Mouse (Mus musculus) adrenal gland, adult 8-10 months (tissue): ENCODE results near the gene Lysmd1. TPM values are rescaled to one million over a fixed set of nuclear protein-coding genes. Genes with fewer than 3 reads are reported as not detected.

Experiments used
- DNase-seq: peaks from one replicate; pipeline ENCODE4 v3.0.0; 2022
- total RNA-seq, 4 experiments: library from RNA; stranded (reverse); gene quantifications; 2 replicates each; pipeline ENCODE4 v1.2.4; 2022

The Lysmd1 gene
- total RNA-seq, 4 experiments from 2014 or later = 8.4 to 11.4 (median 10.4) TPM

DNA sequence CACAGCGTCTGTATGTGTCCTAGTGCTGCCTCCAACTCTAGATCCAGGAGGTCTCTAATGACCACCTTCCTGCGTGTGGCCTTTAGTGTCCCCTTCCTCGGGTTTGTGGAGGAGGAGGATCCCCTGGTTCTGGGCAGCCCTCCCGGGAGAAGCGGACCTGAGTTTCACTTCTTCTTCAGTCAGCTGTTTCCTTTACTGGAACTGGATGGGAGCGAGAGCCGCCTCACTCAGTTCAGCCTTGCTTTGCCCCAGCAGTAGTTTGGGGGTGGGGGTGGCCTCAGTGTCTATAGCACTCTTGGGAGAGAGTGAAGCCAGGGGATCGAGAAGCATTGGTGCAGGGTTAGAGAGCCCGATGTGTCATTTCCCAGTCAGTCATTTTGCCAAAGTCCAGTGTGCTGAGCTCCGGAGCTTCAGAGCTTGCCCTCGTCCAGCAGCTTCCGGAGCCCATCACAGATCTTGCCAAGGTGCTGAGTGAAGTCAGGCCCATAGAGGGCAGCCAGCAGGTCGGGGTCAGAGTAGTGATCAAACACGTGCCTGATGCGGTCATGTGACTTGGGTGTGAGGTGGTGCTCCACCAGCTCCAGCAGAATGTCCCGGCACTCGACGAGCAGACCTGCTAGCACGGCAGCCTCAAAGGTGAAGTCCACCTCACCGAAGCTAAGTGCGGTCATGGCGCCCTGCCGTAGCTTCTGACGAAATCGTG is 5.8 kb downstream of the Lysmd1 start:
- no peak for DNase-seq

DNA sequence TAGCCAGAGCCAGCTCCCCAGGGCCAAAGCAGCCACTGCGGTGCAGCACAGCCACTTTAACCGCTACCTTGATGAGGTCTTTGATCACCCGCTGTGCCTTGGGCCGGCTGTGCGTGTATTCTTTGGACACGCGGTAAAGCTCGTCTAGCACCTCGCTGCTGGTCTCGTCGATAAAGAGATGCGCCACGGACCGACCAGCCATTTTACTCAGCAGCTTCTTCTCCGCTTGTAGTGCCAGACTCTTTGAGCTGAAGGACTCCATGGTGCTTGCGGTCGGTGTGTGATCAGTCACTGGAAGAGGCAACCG is 6.4 kb downstream of the Lysmd1 start:
- DNase-seq = no peak

DNA sequence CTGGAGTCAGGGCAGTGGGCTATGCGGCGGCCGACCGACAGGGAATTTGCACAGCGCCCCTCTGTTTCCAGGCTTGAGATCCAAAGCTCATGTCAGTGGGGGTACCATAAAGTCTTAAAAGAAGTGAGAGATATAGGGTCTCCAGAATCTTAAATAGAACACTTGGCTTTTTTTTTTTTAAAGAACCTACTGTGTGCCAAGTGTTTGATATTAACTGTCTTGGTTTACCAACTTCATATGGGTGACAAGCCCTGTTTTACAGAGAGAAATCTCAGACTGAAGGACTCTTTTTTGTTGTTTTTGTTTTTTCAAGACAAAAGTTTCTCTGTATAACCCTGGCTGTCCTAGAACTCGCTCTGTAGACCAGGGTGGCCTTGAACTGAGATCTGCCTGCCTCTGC is 6.9 kb downstream of the Lysmd1 start:
- DNase-seq = no peak

DNA sequence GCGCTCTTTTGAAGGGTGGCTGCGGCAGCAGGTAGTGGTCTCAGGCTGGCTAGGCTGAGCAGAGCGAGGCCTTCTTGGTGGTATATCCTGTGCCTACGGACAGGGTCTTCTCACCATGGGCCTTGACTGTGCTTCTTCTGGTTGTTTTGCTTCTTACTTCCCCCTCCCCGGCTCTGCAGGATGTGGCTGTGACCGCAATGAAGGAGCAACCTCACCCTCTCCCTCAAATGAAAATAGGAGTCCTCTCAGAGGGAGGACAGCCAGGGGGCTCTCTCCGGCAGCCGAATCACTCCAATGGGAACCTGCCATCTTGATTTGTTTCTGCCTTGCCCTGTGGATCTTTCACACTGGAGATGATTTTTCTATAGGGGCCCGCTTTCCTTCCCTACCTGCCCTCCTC is 7.6 kb downstream of the Lysmd1 start:
- DNase-seq = no peak

DNA sequence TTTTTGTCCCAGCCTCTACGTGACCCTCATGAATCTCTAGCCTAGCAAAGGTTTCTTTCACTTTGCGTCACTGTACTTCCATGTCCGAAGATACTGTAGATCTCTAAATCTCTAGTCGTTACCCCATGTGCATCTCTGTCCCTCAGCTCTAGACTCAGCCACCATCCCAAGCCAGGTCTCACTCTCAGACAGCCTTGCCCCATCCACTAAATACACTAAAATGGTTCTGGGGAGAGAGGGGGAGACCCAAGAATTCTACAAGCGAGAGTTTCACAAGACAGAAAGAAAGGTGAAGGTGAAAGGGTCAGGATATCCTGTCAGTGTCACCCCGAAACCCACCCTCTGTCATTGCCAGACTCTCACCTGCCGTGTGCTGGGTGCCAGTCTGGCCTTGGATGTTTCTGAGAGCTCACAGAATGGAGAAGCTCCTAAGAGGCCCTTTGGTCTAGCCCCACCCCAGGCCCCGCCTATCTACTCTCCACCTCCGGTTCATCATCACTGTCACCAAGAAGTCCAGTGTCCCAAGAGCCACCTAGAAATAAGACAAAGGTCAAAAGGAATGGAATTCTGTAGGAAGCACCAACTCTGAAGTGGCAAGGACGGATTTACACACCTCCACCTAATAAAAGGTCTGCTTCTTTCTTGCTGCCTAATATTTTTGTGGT is 8.2 kb downstream of the Lysmd1 start, which contains the start of gene Tnfaip8l2:
Tnfaip8l2 (minus strand) TSS at position 409 of the 665 bp plus-strand sequence.
- no peak for DNase-seq

DNA sequence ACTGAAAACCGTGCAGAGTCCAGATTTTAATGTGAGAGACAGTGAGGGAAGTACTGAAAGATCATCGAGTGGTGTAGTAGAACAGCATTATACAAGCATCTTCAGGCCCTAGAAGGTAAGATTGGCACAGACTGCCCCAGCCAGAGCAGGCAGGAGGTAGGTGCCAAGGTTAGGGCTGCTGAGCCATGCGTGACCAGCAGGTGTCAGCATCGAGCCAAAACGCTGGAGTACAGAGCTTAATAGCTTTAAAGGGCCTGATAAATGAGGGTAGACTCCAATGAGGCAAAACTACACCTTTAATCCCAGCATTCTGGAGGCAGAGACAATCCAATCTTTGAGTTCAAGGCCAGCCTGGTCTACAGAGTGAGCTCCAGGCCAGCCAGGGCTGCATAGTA is 8.7 kb downstream of the Lysmd1 start:
- DNase-seq = peak; percentile 77

DNA sequence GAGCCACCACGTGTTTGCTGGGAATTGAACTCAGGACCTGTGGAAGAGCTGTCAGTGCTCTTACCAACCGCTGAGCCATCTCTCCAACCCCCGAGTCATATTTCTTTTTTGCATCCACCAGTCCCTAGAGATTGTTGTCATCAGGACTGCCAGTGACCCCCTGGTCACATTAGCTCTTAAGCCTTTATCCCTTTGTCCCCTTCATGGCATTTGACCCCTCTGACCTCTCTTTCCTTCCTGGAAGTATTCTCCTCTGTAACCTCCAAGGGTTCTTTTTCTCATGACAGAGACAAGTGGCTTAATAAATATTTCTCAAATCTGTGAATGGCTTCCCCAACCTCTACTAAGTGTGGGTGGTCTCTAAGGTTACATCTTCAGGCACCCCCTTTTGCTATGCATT is 14.0 kb downstream of the Lysmd1 start:
- no peak for DNase-seq

DNA sequence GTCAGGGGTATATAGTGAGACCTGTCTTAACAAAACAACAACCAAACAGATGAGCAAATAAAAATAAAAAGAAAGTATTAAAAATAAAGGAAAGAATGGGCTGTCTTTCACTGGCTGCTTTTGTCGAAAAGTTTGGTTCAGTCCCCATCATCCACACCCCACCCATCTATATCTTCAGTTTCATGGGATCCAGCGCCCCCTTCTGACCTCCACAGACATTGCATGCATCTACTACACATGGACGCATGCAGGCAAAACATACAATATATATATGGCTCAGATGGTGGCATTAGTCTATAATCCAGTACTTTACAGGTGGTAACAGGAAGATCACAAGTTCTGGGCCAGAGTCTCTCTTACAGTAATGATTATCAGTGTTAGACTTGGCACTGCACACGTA is 20.0 kb downstream of the Lysmd1 start:
- no peak for DNase-seq

DNA sequence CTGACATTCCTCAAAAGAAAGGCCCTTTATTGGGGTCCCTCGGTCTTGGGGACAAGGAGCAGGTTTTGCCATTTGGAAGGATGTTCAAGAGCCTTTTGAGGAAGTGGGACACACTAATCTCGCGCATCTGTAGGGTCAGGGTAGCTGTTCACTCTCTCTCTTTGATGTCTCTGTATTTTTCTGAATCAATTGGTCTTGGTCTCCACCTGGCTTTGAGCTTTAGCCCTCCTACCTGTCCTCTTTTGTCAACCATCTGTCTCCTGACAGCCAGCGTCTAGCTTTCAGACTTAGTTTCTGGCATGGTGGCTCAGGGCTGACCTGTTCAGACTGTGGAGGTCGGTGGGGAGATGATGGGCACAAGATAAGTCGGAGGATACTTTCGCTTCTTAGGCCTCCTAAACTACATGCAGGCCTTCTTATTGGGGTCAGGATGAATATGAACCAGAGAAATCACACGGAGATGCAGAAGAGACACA is 25.7 kb downstream of the Lysmd1 start:
- no peak for DNase-seq

DNA sequence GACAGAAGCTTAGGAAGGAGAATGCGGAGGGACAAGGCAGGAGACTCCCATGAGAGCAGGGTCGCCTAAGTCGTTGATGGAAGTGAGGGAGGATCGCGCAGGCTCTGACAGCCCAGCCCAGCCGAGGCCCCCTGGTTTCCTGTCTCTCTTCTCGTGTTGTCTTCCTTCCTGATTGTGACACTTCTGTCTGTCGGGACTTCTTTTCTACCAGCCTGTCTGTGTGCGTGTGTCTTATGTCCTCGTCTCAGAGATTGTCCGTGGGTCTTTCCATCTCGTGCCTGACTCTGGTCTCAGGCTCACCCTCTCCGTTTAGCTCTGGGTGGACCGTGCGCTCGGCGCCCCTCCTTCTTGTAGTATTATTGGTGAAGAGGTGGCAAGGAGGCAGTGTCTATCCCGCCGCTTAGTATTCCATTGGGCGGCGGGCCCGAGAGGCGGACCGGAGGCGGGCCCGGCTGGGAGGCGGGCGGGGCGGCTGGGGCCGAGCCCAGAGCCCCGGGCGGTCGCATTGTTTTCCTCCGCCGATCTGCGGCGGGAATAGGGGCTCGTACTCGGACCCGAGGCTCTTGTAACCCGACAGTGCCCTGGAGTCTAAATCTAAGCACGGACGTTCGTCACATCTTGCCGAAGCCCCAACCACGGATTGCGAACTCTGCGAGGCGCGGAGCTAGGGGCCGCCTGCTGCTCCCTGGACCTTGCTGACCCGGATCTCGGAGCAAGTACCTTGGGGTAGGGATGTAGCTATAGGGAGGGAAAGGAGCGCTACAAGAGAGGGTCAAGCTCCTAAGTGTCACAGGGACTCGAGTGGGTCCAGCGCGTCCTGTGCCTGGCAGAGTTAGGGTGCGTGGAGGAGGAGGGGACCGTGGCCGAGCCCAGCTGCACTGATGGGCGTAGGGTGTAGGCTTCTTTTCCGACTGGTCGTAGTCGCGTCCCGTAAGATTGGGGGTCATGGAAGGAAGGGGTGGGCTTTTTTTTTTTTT is 26.4 kb downstream of the Lysmd1 start, which contains the start of gene Sema6c:
Sema6c (plus strand) TSS at position 471 of the 977 bp plus-strand sequence.
- peak; percentile 84 for DNase-seq

DNA sequence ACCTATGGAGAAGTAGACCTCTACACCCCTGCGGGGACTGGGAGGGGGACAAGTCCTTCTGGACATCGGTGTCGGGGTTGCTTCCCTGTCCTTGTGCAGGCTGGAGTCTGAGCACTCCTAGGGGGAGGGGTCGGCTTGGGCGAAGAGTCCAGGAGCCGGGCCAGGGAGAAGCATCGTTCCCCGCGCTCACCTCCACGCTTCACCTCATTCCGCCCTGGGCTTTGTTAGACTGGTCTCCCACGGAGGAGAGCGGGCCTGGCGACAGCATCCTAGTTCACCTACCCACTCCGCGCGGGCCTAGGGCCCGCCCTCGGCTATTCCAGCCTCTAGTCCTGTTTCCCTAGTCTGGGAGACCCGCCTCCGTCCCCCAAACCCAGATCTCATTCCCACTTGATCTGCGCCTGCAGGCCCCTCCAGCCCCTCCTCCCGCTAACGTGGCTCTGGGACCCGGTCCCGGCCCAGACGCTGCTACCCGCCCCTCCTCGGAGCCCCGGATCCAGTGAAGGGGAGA is 27.2 kb downstream of the Lysmd1 start:
- no peak for DNase-seq

DNA sequence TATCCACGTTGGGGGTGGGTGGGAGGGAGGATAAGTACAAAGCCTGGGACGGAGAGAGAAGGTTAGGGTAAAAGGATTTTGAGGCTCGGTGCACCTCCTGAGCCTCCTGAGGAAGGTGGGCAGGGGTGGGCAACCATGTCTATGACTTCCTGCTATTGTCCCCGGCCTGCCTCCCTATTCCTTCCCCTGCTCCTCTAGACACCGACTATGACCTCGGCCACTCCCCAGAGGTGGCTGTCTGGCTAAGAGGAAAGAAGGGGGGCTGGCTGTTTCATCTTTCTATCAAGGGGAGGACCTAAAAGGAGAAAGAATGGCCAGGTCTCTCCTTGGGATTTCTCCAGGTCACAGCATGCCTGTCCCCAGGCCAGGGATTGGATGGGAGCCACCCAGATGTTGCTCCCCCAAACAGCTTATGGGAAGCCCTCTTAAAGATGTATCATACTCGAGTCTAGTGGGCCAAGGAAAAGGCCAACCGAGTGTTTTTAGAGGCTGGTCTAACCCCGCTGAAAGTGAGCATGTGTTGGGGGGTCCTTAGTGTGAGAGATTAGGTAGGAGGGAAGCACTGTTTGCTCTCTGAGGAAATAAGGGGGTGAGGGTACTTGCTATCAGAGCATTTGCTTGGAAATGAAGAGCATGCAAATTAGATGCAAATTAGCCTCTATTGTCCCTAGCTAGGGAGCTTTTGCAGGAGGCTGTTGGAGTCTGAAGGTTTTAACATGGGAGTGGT is 27.9 kb downstream of the Lysmd1 start:
- DNase-seq = no peak

DNA sequence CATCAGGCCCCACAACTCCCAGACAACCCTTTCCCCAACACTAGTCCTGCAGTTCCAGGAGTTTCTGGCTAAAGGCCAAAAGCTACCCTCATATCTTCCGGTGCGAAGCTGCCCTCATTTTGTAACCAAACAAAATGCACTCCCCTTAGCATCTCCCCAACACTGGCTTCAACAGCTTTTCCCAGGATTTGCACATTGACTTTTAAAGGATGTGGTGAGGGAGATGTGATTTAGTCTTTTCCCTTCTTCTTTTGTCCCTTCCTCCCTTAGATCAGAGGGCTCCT is 28.4 kb downstream of the Lysmd1 start:
- DNase-seq = no peak

DNA sequence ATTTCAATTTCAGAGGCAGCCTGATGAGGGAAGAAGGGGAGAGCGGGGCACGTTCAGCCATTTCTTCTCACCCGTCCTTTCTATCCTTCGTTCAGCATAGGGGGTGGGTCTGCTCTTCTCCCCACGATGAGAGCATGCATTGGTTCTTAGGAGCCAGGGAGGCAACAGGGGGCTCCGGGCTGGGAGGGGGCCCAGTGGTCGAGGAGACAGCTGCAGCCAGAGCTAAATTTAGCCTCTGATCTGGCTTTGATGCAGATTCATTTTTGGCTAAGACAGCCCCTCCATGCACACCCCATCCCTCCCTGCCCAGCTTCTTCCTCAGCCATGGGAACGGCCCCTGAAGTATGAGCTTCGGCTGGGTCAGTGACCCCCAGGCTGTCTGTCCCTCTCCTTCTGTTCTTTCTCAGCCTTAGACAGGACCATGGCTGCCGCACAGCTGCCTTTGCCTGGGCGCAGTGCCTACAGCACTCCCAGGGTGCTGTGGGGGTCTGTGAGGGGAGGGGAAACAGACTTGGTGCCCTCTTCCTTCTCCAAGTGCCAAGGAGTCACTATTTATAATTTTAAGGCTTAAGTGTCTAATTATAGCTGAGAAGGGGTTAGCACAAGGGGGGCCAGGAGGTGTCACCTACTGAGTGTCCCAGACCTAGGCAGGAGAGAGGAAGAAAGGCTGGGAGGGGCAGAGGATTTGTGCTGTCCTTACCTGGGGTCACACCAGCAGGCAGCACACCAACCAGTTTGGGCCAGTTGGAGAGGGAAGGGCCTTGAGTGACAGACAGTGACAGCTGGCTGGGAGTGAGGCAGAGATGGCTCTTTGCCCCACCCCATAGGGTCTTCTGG is 29.7 kb downstream of the Lysmd1 start:
- no peak for DNase-seq

DNA sequence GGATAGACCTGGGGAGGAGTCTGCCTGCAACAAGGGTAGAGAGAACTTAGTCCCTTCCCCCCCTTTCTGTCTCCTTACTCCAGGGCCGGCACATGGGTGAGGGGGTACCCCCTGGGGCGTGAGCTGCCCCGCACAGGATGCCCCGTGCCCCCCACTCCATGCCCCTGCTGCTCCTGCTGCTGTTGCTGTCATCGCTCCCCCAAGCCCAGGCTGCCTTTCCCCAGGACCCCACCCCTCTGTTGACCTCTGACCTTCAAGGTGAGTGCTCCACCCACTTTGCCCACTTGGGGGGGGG is 30.3 kb downstream of the Lysmd1 start:
- DNase-seq = no peak

DNA sequence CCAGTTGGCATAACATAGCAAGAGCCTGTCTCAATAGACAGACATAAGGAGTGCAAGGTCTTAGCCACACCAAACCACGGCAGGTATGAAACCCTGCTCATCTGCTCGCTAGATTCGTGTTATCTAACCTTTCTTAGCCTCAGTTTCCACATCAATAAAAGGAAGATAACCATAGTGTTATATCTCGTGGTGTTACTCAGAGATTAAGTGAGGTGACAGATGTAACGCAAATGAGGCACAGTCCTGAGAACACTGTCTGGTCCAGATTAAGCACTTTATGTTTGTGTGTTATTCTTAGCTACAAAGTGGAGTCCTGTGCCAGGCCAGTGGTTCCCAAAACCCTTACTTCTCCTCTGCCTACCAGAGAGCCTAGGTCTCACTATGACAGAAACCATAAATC is 31.0 kb downstream of the Lysmd1 start:
- no peak for DNase-seq

DNA sequence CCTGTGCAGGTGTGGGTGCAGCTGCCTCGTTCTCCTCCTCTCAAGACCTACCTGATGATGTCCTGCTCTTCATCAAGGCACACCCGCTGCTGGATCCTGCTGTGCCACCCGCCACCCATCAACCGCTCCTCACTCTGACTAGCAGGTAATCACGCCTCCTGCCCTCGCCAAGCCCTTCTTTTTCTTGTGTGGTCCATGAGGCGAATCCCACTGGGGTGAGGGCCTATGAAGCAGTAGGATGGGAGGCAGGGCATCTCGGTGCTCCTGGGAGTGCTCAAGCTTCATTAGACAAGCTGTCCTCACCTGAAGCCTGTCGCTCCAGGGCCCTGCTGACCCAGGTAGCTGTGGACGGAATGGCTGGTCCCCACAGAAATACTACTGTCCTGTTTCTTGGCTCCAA is 36.1 kb downstream of the Lysmd1 start:
- no peak for DNase-seq

DNA sequence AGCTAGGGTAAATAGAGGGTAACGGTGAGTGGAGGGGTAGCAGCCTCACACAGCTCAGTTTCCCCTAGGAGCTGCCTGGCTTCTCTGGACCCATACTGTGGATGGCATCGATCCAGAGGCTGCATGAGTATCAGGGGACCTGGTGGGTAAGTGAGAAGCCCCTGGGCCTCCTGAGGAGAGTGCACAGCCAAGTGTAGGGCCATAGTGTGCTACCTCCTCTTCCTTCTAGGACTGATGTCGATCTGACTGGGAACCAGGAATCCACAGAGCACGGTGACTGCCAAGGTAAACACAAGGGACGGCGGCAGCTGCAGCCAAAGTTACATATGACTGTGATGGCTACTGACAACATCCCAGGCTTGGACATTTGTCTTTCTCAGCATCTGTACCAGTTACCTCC is 37.2 kb downstream of the Lysmd1 start:
- DNase-seq = no peak

DNA sequence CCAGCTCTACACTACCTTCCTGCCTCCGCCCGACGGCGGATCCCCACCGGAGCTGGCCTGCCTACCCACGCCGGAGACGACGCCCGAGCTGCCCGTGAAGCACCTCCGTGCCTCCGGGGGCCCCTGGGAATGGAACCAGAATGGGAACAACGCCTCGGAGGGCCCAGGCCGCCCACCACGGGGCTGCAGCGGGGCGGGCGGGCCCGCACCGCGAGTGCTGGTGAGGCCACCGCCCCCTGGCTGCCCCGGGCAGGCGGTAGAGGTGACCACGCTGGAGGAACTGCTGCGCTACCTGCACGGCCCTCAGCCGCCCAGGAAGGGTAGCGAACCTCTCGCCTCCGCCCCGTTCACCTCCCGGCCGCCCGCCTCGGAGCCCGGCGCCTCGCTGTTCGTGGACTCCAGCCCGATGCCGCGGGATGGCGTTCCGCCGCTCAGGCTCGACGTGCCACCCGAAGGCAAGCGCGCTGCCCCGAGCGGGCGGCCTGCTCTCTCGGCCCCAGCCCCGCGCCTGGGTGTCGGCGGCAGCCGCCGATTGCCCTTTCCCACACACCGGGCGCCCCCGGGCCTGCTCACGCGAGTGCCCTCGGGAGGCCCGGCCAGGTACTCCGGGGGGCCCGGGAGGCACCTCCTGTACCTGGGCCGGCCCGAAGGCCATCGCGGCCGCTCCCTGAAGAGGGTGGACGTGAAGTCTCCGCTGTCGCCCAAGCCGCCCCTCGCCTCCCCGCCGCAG is 38.8 kb downstream of the Lysmd1 start:
- DNase-seq = no peak

DNA sequence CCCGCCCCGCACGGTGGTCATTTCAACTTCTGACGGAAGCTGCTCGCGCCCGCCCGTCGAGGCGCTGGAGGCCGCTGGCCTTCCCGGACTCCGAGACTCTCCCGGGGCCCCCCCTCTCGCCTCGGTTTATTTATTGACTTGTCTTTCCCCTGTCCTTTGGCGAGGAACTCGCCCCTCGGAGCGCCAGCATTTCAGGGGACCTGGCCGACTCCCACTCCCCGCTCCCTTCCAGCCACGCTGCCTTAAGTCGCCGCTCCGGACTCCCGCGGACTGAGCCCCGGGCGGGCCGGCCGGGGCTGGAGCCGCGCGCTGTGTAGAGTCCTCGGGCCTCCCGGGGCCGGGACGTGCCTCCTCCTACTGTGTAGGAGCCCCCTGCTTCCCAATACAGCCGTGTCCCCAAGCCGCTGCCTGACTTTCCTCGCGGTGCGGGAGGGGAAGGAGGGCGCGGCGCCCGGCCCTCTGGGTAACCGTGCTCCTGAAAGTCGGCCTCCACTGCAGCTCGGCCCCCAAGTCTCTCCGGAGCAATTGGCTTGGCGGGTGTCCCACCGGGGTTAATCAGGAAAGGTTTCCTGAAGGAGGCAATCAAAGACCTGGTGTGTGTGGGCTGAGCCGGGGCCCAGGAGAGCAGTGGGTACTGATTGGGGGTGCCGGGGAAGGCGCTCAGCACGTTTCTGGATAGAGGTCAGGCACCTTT is 39.5 kb downstream of the Lysmd1 start:
- no peak for DNase-seq
